Mouse (Mus musculus) CH12.LX (cell line): ENCODE measurements around the gene Hipk2. TPM values are rescaled to one million over a fixed set of nuclear protein-coding genes. Genes with fewer than 3 reads are reported as not detected.

Experiments used
- DNase-seq: peaks from one replicate; pipeline ENCODE4 v3.0.0-alpha.2; 2013; ENCODE audit errors: extremely low read depth
- H3K27ac ChIP-seq: 2 replicates; pipeline ENCODE4 v1.5.1; 2012; ENCODE audit warnings: low read depth, mild to moderate bottlenecking, control low read depth, moderate library complexity; ENCODE audit not compliant: insufficient read depth
- H3K27me3 ChIP-seq: replicated peaks from 2 replicates; pipeline ENCODE3; 2012; ENCODE audit warnings: inconsistent platforms
- H3K36me3 ChIP-seq, 2 experiments: replicated peaks in 1 of 2; 2 replicates each; pipeline versions ENCODE3 to v1.6.1; 2012; ENCODE audit warnings: inconsistent platforms in 1 of 2, low read length in 1 of 2, mild to moderate bottlenecking in 1 of 2, mixed read lengths in 1 of 2, moderate library complexity in 1 of 2; ENCODE audit not compliant: control insufficient read depth in 1 of 2, insufficient read depth in 1 of 2
- H3K4me1 ChIP-seq, 2 experiments: 2 replicates each; pipeline ENCODE4 v1.6.1; 2012; ENCODE audit warnings: inconsistent platforms in 1 of 2, moderate library complexity in 1 of 2; ENCODE audit not compliant: insufficient read depth in 2 of 2, control insufficient read depth in 1 of 2
- H3K4me2 ChIP-seq: 2 replicates; pipeline ENCODE4 v1.6.1; 2012; ENCODE audit warnings: low read depth, mild to moderate bottlenecking, control low read depth; ENCODE audit not compliant: poor library complexity, insufficient read depth, severe bottlenecking
- H3K4me3 ChIP-seq, 3 experiments: fragments of 150-350 bp in 1 of 3; sonication (generic) in 1 of 3; replicated peaks in 1 of 3; 2 replicates each; pipeline versions ENCODE3 to v1.5.1; 2011 to 2012; ENCODE audit warnings: low read depth in 2 of 3, low read length in 2 of 3, mild to moderate bottlenecking in 2 of 3, moderate library complexity in 2 of 3, control low read depth in 1 of 3, improper control_type of control experiment in 1 of 3, inconsistent platforms in 1 of 3, mixed read lengths in 1 of 3; ENCODE audit not compliant: poor library complexity in 1 of 3
- H3K79me2 ChIP-seq: replicated peaks from 2 replicates; pipeline ENCODE4 v1.6.1; 2012; ENCODE audit warnings: mild to moderate bottlenecking, moderate library complexity; ENCODE audit not compliant: control insufficient read depth, poor library complexity, insufficient read depth, severe bottlenecking; ENCODE audit errors: extremely low read depth
- H3K9ac ChIP-seq: 2 replicates; pipeline ENCODE4 v1.6.1; 2012; ENCODE audit warnings: low read depth, mild to moderate bottlenecking, control low read depth, moderate library complexity; ENCODE audit not compliant: insufficient read depth
- H3K9me3 ChIP-seq: replicated peaks from 2 replicates; pipeline ENCODE3; 2012; ENCODE audit warnings: low read length, inconsistent platforms, mixed read lengths
- BHLHE40 ChIP-seq: IDR thresholded peaks from 2 replicates; pipeline ENCODE4 v1.6.1; 2011; ENCODE audit warnings: mild to moderate bottlenecking, low read depth, low read length, improper control_type of control experiment
- CHD2 ChIP-seq: IDR thresholded peaks from 2 replicates; pipeline ENCODE4 v1.6.1; 2011; ENCODE audit warnings: low read length, improper control_type of control experiment
- CTCF ChIP-seq, 2 experiments: IDR thresholded peaks in 1 of 2; conservative IDR thresholded peaks in 1 of 2; 2 replicates each; pipeline ENCODE4 v1.5.1; 2011 to 2012; ENCODE audit warnings: low read depth in 2 of 2, low read length in 2 of 2, improper control_type of control experiment in 1 of 2, inconsistent platforms in 1 of 2, mild to moderate bottlenecking in 1 of 2, moderate library complexity in 1 of 2
- EP300 ChIP-seq: IDR thresholded peaks from 2 replicates; pipeline ENCODE4 v1.6.1; 2011; ENCODE audit warnings: low read length, improper control_type of control experiment
- ETS1 ChIP-seq: conservative IDR thresholded peaks from 2 replicates; pipeline ENCODE4 v1.6.1; 2012; ENCODE audit warnings: low read depth, mild to moderate bottlenecking, inconsistent platforms, low read length, improper control_type of control experiment, moderate library complexity
- HCFC1 ChIP-seq: IDR thresholded peaks from 2 replicates; pipeline ENCODE4 v1.6.1; 2012; ENCODE audit warnings: low read depth, mild to moderate bottlenecking, inconsistent platforms, low read length, improper control_type of control experiment
- IRF4 ChIP-seq: IDR thresholded peaks from 2 replicates; pipeline ENCODE4 v1.6.1; 2014; ENCODE audit warnings: low read depth, mild to moderate bottlenecking, inconsistent platforms, low read length, improper control_type of control experiment
- JUN ChIP-seq: IDR thresholded peaks from 2 replicates; pipeline ENCODE4 v1.6.1; 2011; ENCODE audit warnings: low read depth, mild to moderate bottlenecking, low read length, improper control_type of control experiment, moderate library complexity; ENCODE audit not compliant: insufficient read depth
- MAFK ChIP-seq: IDR thresholded peaks from 2 replicates; pipeline ENCODE4 v1.6.1; 2011; ENCODE audit warnings: low read length, improper control_type of control experiment; ENCODE audit not compliant: insufficient replicate concordance
- MAX ChIP-seq: IDR thresholded peaks from 2 replicates; pipeline ENCODE4 v1.6.1; 2011; ENCODE audit warnings: low read length, improper control_type of control experiment
- MEF2A ChIP-seq: IDR thresholded peaks from 2 replicates; pipeline ENCODE4 v1.6.1; 2014; ENCODE audit warnings: low read depth, mild to moderate bottlenecking, inconsistent platforms, low read length, improper control_type of control experiment, borderline replicate concordance
- MYC ChIP-seq: IDR thresholded peaks from 2 replicates; pipeline ENCODE4 v1.6.1; 2011; ENCODE audit warnings: low read depth, mild to moderate bottlenecking, improper control_type of control experiment, low read length
- NELFE ChIP-seq: IDR thresholded peaks from 2 replicates; pipeline ENCODE4 v1.6.1; 2011; ENCODE audit warnings: low read depth, low read length, improper control_type of control experiment
- PAX5 ChIP-seq: IDR thresholded peaks from 2 replicates; pipeline ENCODE4 v1.6.1; 2012; ENCODE audit warnings: low read length, inconsistent platforms, mixed read lengths
- RCOR1 ChIP-seq: conservative IDR thresholded peaks from 2 replicates; pipeline ENCODE4 v1.6.1; 2012; ENCODE audit warnings: low read depth, mild to moderate bottlenecking, inconsistent platforms, low read length, improper control_type of control experiment
- SIN3A ChIP-seq: IDR thresholded peaks from 2 replicates; pipeline ENCODE4 v1.6.1; 2012; ENCODE audit warnings: low read length, improper control_type of control experiment, inconsistent platforms
- SMC3 ChIP-seq: IDR thresholded peaks from 2 replicates; pipeline ENCODE4 v1.6.1; 2011; ENCODE audit warnings: low read depth, low read length, improper control_type of control experiment
- TCF12 ChIP-seq: IDR thresholded peaks from 2 replicates; pipeline ENCODE4 v1.6.1; 2014; ENCODE audit warnings: low read depth, mild to moderate bottlenecking, inconsistent platforms, low read length, improper control_type of control experiment
- UBTF ChIP-seq: IDR thresholded peaks from 2 replicates; pipeline ENCODE4 v1.6.1; 2012; ENCODE audit warnings: low read depth, mild to moderate bottlenecking, inconsistent platforms, low read length, improper control_type of control experiment, moderate library complexity
- USF1 ChIP-seq: IDR thresholded peaks from 2 replicates; pipeline ENCODE4 v1.6.1; 2014; ENCODE audit warnings: low read depth, mild to moderate bottlenecking, inconsistent platforms, low read length, improper control_type of control experiment
- ZC3H11A ChIP-seq: IDR thresholded peaks from 2 replicates; pipeline ENCODE4 v1.6.1; 2012; ENCODE audit warnings: low read depth, mild to moderate bottlenecking, inconsistent platforms, low read length, improper control_type of control experiment
- ZKSCAN1 ChIP-seq: IDR thresholded peaks from 2 replicates; pipeline ENCODE4 v1.6.1; 2012; ENCODE audit warnings: low read depth, inconsistent platforms, low read length, improper control_type of control experiment, borderline replicate concordance
- dilution Hi-C: fragments of 300-500 bp; cut with MboI; formaldehyde crosslinking; loops from 2 replicates; pipeline ENCODE4 v1.14.3; 2020; ENCODE audit warnings: low sequenced_read_pairs; ENCODE audit not compliant: extremely low pct_unique_long_range_greater_than_20kb, extremely low pct_ligation_motif_present
- in situ Hi-C: fragments of 300-500 bp; cut with MboI; formaldehyde crosslinking; loops from 3 replicates; pipeline ENCODE4 v1.14.3; 2019; ENCODE audit warnings: low sequenced_read_pairs, low pct_ligation_motif_present, low pct_unique_long_range_greater_than_20kb, mixed read lengths
- polyA plus RNA-seq: library from polyadenylated mRNA; unstranded; fragments of >175 nt; gene quantifications from 2 replicates; pipeline ENCODE4 v1.2.1, GENCODE M21; 2012; ENCODE audit warnings: low read depth; ENCODE audit not compliant: insufficient read length
- total RNA-seq, 2 experiments: library from RNA; depleted of rRNA; stranded (reverse); fragments of 300-350 nt in 1 of 2; fragments of >200 nt in 1 of 2; gene quantifications; 2 replicates each; pipeline ENCODE4 v1.2.3; 2012 to 2014

The Hipk2 gene
- total and polyA plus RNA-seq, 3 experiments, result 1.6 to 5.3 (median 2.6) TPM

DNA sequence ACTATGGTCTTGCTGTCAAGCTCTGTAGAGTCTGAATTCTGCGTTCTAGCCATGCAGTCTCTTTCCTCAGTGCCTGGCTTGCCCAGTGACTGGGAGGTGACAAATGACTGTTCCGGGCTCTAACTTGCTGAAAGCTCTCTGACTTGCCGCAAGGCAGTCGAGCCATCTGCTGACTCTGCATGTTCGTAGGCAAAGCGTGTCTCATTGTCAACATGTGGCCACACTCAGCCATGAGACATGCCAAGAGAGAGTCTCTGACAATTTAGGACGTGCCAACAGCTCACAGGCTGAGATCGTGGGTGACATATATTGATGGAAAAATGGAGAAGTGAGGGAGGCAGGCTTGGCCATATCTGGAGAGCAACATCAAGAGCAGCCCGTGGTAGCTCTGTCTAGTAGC is 36.9 kb upstream of the Hipk2 start:
- H3K4me3 ChIP-seq, result no peak overlapping the region
- no peak overlapping the region for H3K4me2 ChIP-seq
- H3K79me2 ChIP-seq, result no peaks in the 10 kb centered on the region
- no peak overlapping the region for H3K27ac ChIP-seq
- no peak for DNase-seq
- H3K9ac ChIP-seq, result no peak overlapping the region
- dilution Hi-C loops, result no loop called here
- TF ChIP-seq MAX (no peak), MAFK (0 out of 2 replicates have a peak, but pooled peaks have one; percentile 38)
- TF ChIP-seq, all 38 proteins: peak for 1
- Histone ChIP-seq H3K27me3 (no peaks in the 10 kb centered on the region), H3K9me3 (no peaks in the 10 kb centered on the region), H3K36me3 (no peaks in the 10 kb centered on the region), H3K4me1 (no peaks in the 10 kb centered on the region)
- in situ Hi-C loops, result no loop called here

- Histone ChIP-seq H3K27me3 (no peaks in the 10 kb centered on the region), H3K79me2 (no peaks in the 10 kb centered on the region), H3K4me1 (no peaks in the 10 kb centered on the region), H3K9ac (no peak overlapping the region), H3K27ac (no peak overlapping the region), H3K4me3 (no peak overlapping the region), H3K4me2 (no peak overlapping the region), H3K36me3 (no peaks in the 10 kb centered on the region), H3K9me3 (no peaks in the 10 kb centered on the region)
- in situ Hi-C loops (no loop called here), dilution Hi-C loops (no loop called here)
- TF ChIP-seq CHD2, result no peak
- TF ChIP-seq IRF4, result no peak
- no peak for TF ChIP-seq SIN3A
- no peak for TF ChIP-seq USF1
- no peak for TF ChIP-seq HCFC1
- no peak for DNase-seq
Measured at GRCm38 (mm10) chr6:38912121-38912660, 36.2 kb upstream of the Hipk2 start.

DNA sequence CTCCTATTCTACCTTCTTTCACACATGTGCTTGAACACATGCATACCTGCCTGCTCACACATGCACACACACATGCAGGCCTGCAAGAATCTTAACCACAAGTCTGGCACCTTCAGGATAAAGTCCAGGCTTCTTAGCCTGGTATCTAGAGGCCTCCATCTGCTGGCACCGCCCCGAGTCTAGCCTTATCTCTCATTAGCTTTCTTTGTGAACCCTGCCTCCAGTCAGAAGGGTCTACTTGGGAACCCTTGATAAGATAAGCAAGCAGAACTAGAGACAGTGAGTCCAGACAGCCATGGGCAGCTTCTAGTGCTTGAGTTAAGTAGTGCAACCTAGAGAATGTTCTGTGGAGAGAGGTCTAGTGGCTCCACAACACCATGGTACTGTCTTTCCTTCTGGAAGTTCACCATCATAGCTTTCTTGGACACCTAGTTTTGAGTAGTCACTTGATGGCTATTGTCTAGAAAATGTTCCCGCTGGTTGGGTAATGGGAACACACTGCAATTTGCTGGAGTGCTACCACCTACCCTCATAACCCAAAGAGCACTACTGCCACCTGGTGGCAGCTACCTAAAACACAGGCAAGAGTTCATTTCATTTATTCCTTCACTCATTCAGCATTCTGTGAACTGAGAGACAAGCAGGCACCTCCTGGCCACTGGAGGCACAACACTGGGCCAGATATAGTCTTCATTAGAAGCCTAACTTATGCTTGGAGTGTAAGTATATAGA is 35.0 kb upstream of the Hipk2 start:
- Histone ChIP-seq H3K79me2 (no peaks in the 10 kb centered on the region), H3K27me3 (no peaks in the 10 kb centered on the region), H3K4me1 (no peaks in the 10 kb centered on the region), H3K9ac (no peak overlapping the region), H3K4me2 (no peak overlapping the region), H3K27ac (no peak overlapping the region), H3K4me3 (no peak overlapping the region), H3K9me3 (no peaks in the 10 kb centered on the region), H3K36me3 (no peaks in the 10 kb centered on the region)
- in situ Hi-C loops (no loop called here), dilution Hi-C loops (no loop called here)
- TF ChIP-seq MYC (no peak), EP300 (no peak), NELFE (no peak), BHLHE40 (no peak), SIN3A (no peak), JUN (no peak), CTCF (conservative IDR thresholded peaks at IDR 0.05 in 1 of 2, IDR thresholded peaks at IDR 0.05 in 1 of 2; ENCODE audit: low read depth in 2 of 2, low read length in 2 of 2) (peak; percentile 96 to 98), ZC3H11A (peak; percentile 77), MEF2A (no peak), MAX (no peak), ETS1 (no peak), RCOR1 (no peak), USF1 (no peak), SMC3 (peak; percentile 96), MAFK (no peak), PAX5 (no peak), TCF12 (no peak), HCFC1 (no peak), UBTF (no peak), ZKSCAN1 (no peak)
- peak; percentile 80 for DNase-seq
